27 mouse cellular contexts compared by ENCODE assay signal in genomic region chr4:101378778-101379177, GRCm38 (mm10). TPM values are rescaled to one million over a fixed set of nuclear protein-coding genes. Genes with fewer than 3 reads are reported as not detected.
DNase-seq lines count a peak whose midpoint lies in the region; ATAC-seq and TF ChIP-seq lines count a peak whose summit lies in the region.
"Had no signal": no experiment of that assay in that cellular context is flagged by ENCODE, and none has a peak within 500 bp of the region (broad histone marks: within the 10 kb centered on the region; RNA-seq: fewer than 3 reads in every experiment).

No protein-coding gene starts in this region.

- no peaks in the 10 kb centered on the region for H3K36me3 ChIP-seq in neural tube, embryonic 13.5 days
- H3K36me3 ChIP-seq: embryonic facial prominence, embryonic 10.5 days; embryonic facial prominence, embryonic 15.5 days; G1E; heart, embryonic 15.5 days; limb, embryonic 13.5 days; lung, embryonic 15.5 days had no signal

- H3K9me3 ChIP-seq in neural tube, embryonic 13.5 days: no peaks in the 10 kb centered on the region
- H3K9me3 ChIP-seq: embryonic facial prominence, embryonic 10.5 days; embryonic facial prominence, embryonic 15.5 days; G1E; heart, embryonic 15.5 days; limb, embryonic 13.5 days; lung, embryonic 15.5 days had no signal

- H3K4me1 ChIP-seq in neural tube, embryonic 13.5 days (replicated peaks): peaks cover 11% of the 10 kb centered on the region
- H3K4me1 ChIP-seq: embryonic facial prominence, embryonic 15.5 days; limb, embryonic 13.5 days; lung, embryonic 15.5 days had no signal

- H3K4me2 ChIP-seq in neural tube, embryonic 13.5 days: no peak overlapping the region
- H3K4me2 ChIP-seq: embryonic facial prominence, embryonic 15.5 days; heart, embryonic 15.5 days; limb, embryonic 13.5 days; liver, embryonic 11.5 days; lung, embryonic 15.5 days had no signal

- TF ChIP-seq CTCF in layer of hippocampus, adult 2 months (conservative IDR thresholded peaks at IDR 0.05): no peak

- DNase-seq in frontal cortex, postnatal 10 days (ENCODE audit: low spot score in 2 of 2): no peak
- no peak for DNase-seq in layer of hippocampus, adult 2 months (ENCODE audit: low spot score in 2 of 2)
- no peak for DNase-seq in layer of hippocampus, adult 9-10 months (ENCODE audit: low spot score)
- peak; percentile 55 for DNase-seq in R1 (ENCODE audit: low read depth, low spot score)
- no peak for DNase-seq in gastrocnemius, adult 18-20 months (ENCODE audit: low spot score)
- no peak for DNase-seq in layer of hippocampus, postnatal 10 days (ENCODE audit: low spot score in 2 of 2)
- DNase-seq: cerebellum, adult 8-10 months; cerebellum, postnatal 25 days; gastrocnemius, postnatal 10 days; heart, postnatal 36 days; kidney, adult 9 months; kidney, postnatal 10 days; thymus, adult 2 months; thymus, postnatal 36 days had no signal

- no peak overlapping the region for H3K4me3 ChIP-seq in layer of hippocampus, adult 2 months
- H3K4me3 ChIP-seq in neural tube, embryonic 13.5 days: no peak overlapping the region
- H3K4me3 ChIP-seq: embryonic facial prominence, embryonic 10.5 days; embryonic facial prominence, embryonic 15.5 days; heart, embryonic 15.5 days; limb, embryonic 13.5 days; lung, embryonic 15.5 days; myocyte had no signal

- ATAC-seq in frontal cortex, adult (ENCODE audit: low TSS enrichment): peak; percentile 57
- ATAC-seq in neural tube, embryonic 13.5 days (ENCODE audit: low read depth): no peak
- ATAC-seq: forebrain, embryonic 14.5 days; intestine, postnatal 0 days; midbrain, embryonic 16.5 days had no signal

- WGBS in neural tube, embryonic 13.5 days: 63% methylated on average over 4 of the region's 4 CpGs

- H3K27ac ChIP-seq in layer of hippocampus, adult 2 months: 0 out of 2 replicates have a peak overlapping the region, but pooled peaks have one; percentile 20
- peak overlapping the region; percentile 42; the same call in 1 of the 2 replicates for H3K27ac ChIP-seq in neural tube, embryonic 13.5 days (replicated peaks)
- H3K27ac ChIP-seq: embryonic facial prominence, embryonic 10.5 days; embryonic facial prominence, embryonic 15.5 days; heart, embryonic 15.5 days; limb, embryonic 13.5 days; lung, embryonic 15.5 days had no signal

- no peaks in the 10 kb centered on the region for H3K27me3 ChIP-seq in neural tube, embryonic 13.5 days
- H3K27me3 ChIP-seq: embryonic facial prominence, embryonic 15.5 days; heart, embryonic 15.5 days; limb, embryonic 13.5 days; lung, embryonic 15.5 days had no signal

- no peak overlapping the region for H3K9ac ChIP-seq in neural tube, embryonic 13.5 days
- H3K9ac ChIP-seq: embryonic facial prominence, embryonic 15.5 days; heart, embryonic 15.5 days; limb, embryonic 13.5 days; lung, embryonic 15.5 days had no signal

RNA-seq across cellular contexts. Expression of gene Ak4, which starts 40.3 kb away (rescaled TPM):
- 10 to 100 TPM; 63.0 to 63.2 TPM for total RNA-seq in layer of hippocampus, adult 2 months (2021)
- polyA plus RNA-seq in neural tube, embryonic 13.5 days (2015; fragmentation: Nextera tagmentation; extraction: Ambion mirVana): 4.6 and 5.2 TPM in 2 replicates
- total RNA-seq in gastrocnemius, adult 18-20 months (2021): 1 to 10 TPM; 4.9 to 6.6 TPM
- total RNA-seq in layer of hippocampus, postnatal 10 days (2021): 10 to 100 TPM; 41.8 to 47.5 TPM
- total RNA-seq: G1E had no signal
- polyA plus RNA-seq: G1E had no signal

Comparison
In these comparisons a context has a peak if more than half of its experiments do, and no peak if none do; other contexts are left out.
1. RNA of gene Ak4, which starts 40.3 kb away (total RNA-seq): 63.0 to 63.2 TPM in layer of hippocampus, adult 2 months and 41.8 to 47.5 TPM in layer of hippocampus, postnatal 10 days; 4.9 to 6.6 TPM in gastrocnemius, adult 18-20 months; every median in the first group is over 4 times any median in the second.